Mouse (Mus musculus): ENCODE measurements around the gene Sytl1.

- no peak for TF ChIP-seq POLR2A (IDR thresholded peaks at IDR 0.05; ENCODE audit: low read depth, low read length)
- peak; percentile 54; the same call in 1 of the 2 replicates for TF ChIP-seq CTCF (IDR thresholded peaks at IDR 0.05; ENCODE audit: borderline replicate concordance, insufficient read depth, low read length)
Observed at GRCm38 (mm10) chr4:133209366-133209765, 53.5 kb downstream of the Sytl1 start.
